Mouse (Mus musculus): ENCODE data around the gene Ireb2. TPM values are rescaled to one million over a fixed set of nuclear protein-coding genes. Genes with fewer than 3 reads are reported as not detected.
A peak's percentile ranks its signal among the peaks of the same experiment; 100 is the strongest.
"Not testable (repeated sequence)": the region's sequence is repeated elsewhere in the genome, so short reads cannot be mapped to it uniquely, and the experiment has no call there.

Ireb2 gene
- total RNA-seq, 2 experiments from 2014 or later, result 43.2 to 53.3 TPM

- intact Hi-C loops (cut with DNase I), result no loop called here
- DNase-seq (ENCODE audit: low spot score in 2 of 2), result no peak
These were observed 15.2 kb downstream of the Ireb2 start for GRCm38 (mm10) chr9:54878759-54879158.

DNA sequence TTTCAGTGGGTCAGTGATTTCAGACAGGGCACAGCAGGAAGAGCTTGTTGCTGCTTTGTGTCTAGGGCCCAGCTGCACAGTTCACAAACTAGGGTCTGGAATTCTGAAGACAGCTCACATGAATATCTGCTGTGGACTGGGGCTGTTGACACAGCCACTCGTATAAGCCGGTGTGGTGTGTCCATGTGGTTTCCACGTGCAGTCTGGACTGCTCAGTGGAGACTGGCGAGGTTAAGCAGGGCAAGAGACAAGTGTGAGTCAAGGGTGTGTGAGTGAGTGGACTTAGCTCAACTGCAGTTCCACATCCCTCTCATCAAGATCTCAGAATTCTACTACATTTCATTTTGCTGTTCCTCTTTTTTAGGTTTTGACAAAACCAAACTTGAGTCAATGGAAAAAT is 28.5 kb downstream of the Ireb2 start:
- intact Hi-C loops (cut with DNase I), result no loop called here
- no peak for DNase-seq (ENCODE audit: low spot score in 2 of 2)

DNA sequence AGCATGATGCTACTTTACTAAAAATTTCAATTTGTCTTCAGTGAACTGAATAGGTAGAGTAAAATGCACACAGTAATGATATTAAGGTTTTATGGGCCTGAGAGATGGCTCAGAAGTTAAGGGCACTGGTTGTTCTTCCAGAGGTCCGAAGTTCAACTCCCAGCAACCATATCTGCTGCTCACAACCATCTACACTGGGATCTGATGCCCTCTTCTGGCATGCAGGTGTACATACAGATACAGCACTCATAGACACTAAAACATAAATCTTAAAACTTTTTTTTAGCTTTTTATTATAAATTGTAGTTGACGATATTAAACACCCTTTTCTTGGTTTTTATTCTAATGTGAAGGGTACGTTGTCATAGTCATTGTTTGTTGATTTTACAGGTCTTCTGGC is 33.5 kb downstream of the Ireb2 start:
- DNase-seq (ENCODE audit: low spot score in 2 of 2), result no peak
- intact Hi-C loops (cut with DNase I), result no loop called here

DNA sequence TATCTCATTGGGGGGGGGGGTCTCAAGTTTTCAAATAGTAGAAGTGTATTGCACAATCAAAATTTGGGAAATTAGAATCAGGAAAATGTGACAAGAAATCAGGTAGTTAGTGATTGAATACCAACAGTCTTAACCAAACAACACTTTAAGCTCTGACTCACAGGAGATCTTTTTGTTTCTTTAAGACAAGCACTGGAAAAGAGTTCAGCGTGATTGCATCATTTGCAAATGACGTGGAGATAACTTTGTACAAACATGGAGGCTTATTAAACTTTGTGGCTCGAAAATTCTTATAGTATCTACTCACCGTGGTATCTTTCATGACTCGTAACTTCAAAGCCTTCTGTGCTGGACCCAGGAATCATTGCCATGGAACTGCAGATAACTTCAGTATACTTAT is 45.9 kb downstream of the Ireb2 start:
- intact Hi-C loops (cut with DNase I), result no loop called here
- no peak for DNase-seq (ENCODE audit: low spot score in 2 of 2)

DNA sequence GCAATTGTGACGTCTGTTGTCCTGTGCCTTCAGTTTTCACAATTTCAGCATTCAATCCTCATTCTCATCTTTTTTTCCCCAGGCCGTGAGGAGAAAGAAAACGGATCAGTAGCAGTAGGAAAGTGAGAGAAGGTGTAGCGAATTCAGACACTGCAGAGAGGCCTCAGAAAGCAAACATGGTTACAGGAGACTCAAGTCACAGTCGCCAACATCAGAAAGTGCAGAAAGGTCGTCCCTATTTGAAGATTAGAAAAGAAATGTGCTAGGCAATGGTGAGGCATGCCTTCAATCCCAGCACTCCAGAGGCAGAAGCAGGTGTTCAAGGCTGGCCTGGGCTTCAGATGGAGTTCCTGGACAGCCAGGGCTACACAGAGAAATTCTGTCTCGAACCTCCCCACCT is 52.0 kb downstream of the Ireb2 start:
- no peak for DNase-seq (ENCODE audit: low spot score in 2 of 2)
- intact Hi-C loops (cut with DNase I), result no loop called here

DNA sequence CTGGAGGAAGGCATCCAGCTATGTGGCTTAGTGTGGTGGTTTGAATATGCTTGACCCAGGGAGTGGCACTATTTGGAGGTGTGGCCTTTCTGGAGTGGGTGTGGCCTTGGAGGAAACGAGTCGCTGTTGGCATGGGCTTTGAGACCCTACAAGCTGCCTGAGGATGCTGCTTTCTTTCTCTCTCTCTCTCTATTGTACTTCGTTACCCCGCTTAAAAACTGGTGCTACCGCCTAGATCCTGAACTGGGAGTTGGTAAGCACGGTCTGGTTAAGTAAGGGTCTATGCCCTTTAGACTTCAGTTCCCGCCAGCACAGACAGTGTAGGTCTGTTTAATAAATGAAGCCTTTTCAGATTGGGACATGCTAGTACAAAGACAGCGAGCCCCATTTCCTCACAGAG is 52.8 kb downstream of the Ireb2 start:
- intact Hi-C loops (cut with DNase I), result loop anchor here (2.0 kb wide), 1 partner anchor 36 kb away; no protein-coding TSS in a partner anchor

GRCm38 (mm10) chr9:54917010-54917677 is 53.6 kb downstream of the Ireb2 start, which contains the start of gene Hykk:
Gene Hykk, plus strand, starts transcription at chr9:54917283.
- peak; percentile 80 for DNase-seq (ENCODE audit: low spot score in 2 of 2)
- intact Hi-C loops (cut with DNase I), result loop anchor here (2.0 kb wide), 1 partner anchor 36 kb away; no protein-coding TSS in a partner anchor

More for the DNA sequence above, 52.8 kb downstream of the Ireb2 start:
- DNase-seq (ENCODE audit: low spot score in 2 of 2), result no peak

- no peak for DNase-seq (ENCODE audit: low spot score in 2 of 2)
- intact Hi-C loops (cut with DNase I), result no loop called here
These were observed 54.6 kb downstream of the Ireb2 start for GRCm38 (mm10) chr9:54918191-54918590.

DNA sequence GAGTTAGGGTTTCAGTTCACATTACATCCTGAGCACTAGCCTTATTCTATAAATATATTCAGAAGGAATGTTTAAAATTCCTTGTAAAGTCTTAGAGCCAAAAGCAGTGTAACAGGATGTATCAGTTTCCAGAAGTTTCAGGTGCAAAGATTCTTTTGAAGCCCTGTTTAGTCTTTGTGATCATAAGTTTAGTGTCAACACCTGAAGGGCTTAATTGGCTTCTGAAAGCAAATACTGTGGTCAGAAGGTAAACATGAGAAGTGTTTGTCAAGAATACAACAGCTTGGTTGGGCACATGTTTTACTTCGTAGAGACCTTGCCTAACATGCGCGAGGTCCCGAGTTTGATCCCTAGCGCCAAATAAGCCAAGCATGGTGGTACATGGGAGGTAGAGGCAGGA is 55.2 kb downstream of the Ireb2 start:
- intact Hi-C loops (cut with DNase I), result no loop called here
- DNase-seq (ENCODE audit: low spot score in 2 of 2), result no peak

DNA sequence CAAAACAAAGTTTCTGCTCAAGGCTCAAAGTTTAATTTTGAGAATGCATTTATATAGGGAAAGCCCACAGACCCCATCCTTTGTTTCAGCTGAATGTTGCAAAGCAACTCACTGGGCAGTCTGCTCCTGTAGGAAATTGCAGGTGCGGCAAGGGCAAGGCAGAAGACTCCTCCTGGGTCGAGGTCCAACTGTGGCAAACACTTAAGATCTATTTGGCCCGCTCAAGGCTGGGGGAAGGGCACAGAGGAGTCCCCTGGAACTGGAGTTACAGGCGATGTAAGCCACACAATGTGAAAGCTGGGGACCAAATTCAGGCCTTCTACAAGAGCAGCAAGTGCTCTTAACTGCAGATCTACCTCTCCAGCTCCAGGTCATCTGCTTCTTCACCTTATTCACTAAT is 56.4 kb downstream of the Ireb2 start:
- no peak for DNase-seq (ENCODE audit: low spot score in 2 of 2)
- intact Hi-C loops (cut with DNase I), result no loop called here

- DNase-seq (ENCODE audit: low spot score in 2 of 2), result no peak
- intact Hi-C loops (cut with DNase I), result no loop called here
These were observed 67.2 kb downstream of the Ireb2 start for GRCm38 (mm10) chr9:54930741-54931140.

- intact Hi-C loops (cut with DNase I), result no loop called here
- no peak for DNase-seq (ENCODE audit: low spot score in 2 of 2)
These were observed 68.2 kb downstream of the Ireb2 start for GRCm38 (mm10) chr9:54931765-54932164.

DNA sequence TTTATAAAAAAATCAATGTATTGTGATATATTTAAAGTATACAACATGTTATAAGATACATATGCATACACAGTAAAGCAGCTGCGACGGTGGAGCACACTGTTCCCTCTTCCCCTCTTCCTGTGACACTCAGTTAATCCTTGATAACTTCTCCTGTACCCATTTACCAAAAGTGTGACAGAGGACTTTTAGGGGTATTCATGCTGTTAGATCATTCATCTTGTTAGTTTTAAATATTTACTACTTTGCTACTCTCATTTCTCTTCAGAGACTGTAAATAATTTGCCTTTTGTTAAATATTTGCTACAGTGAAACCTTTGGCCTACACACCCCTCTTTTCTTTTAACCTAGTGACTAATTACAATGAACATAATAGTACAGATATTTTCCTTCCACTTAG is 68.8 kb downstream of the Ireb2 start:
- DNase-seq (ENCODE audit: low spot score in 2 of 2), result no peak
- intact Hi-C loops (cut with DNase I), result no loop called here

- DNase-seq (ENCODE audit: low spot score in 2 of 2), result no peak
- intact Hi-C loops (cut with DNase I), result no loop called here
These were observed 78.5 kb downstream of the Ireb2 start for GRCm38 (mm10) chr9:54942071-54942470.

GRCm38 (mm10) chr9:54944467-54944866 is 80.9 kb downstream of the Ireb2 start:
- intact Hi-C loops (cut with DNase I), result no loop called here
- DNase-seq (ENCODE audit: low spot score in 2 of 2), result no peak

GRCm38 (mm10) chr9:54946256-54946655 is 82.7 kb downstream of the Ireb2 start:
- no peak for DNase-seq (ENCODE audit: low spot score in 2 of 2)
- intact Hi-C loops (cut with DNase I), result no loop called here

DNA sequence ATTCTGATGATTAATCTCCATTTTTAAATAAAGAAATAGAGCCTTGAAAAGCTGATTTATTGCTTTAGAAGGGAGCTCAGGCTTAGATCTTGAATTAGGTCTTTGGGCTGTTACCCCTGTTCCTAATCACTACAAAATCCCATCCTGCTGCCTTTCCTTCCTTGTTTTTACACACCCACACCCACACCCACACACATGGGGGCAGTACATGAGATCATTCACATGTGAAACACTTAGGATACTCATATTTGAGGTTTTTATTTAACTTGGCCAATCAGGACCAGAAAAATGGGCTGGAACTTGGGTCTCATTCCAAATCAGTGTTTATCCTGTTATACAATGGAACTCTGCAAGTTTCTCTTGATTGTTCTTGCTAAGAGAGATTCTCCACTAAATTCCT is 85.9 kb downstream of the Ireb2 start:
- DNase-seq (ENCODE audit: low spot score in 2 of 2), result no peak
- intact Hi-C loops (cut with DNase I), result no loop called here

- intact Hi-C loops (cut with DNase I), result loop anchor here (10.0 kb wide), 1 partner anchor 215 kb away; the partner anchor contains the start of gene Wdr61
- DNase-seq (ENCODE audit: low spot score in 2 of 2), result not testable (repeated sequence)
These were observed 86.6 kb downstream of the Ireb2 start for GRCm38 (mm10) chr9:54950162-54950561.

- intact Hi-C loops (cut with DNase I), result loop anchor here (10.0 kb wide), 1 partner anchor 216 kb away; the partner anchor contains the start of gene Wdr61
- peak; percentile 88 to 91 for DNase-seq (ENCODE audit: low spot score in 2 of 2)
These were observed 87.2 kb downstream of the Ireb2 start, which contains the start of the genes Psma4 and AY074887 for GRCm38 (mm10) chr9:54950575-54951321. Gene Psma4, plus strand, starts transcription at chr9:54950790. Gene AY074887, minus strand, starts transcription at chr9:54950998.

GRCm38 (mm10) chr9:54961059-54961458 is 97.5 kb downstream of the Ireb2 start:
- intact Hi-C loops (cut with DNase I), result no loop called here

More at GRCm38 (mm10) chr9:54961059-54961458, 97.5 kb downstream of the Ireb2 start:
- no peak for DNase-seq (ENCODE audit: low spot score in 2 of 2)

Data from left cerebral cortex, postnatal 36 days (tissue).